21 mouse cellular contexts compared by ENCODE assay signal in the genomic region with DNA sequence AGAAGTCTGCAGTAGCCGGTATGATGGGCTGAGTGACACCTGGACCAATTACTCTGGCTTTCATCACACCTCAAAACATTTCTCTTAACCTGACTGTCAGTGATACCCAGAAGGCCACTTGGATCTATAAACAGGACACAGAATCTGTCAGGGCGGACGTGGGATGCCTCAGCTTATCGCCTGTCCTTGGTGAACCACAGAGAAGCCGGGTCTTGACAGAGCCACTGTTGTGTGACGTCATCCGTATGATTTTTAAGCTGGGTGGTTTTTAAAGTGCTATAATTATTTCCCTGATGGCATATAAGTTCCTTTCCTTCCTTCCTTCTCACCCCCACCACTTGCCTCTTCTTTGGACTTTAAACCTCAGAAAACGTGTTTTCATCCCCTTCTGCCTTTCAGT. TPM values are rescaled to one million over a fixed set of nuclear protein-coding genes. Genes with fewer than 3 reads are reported as not detected.
DNase-seq lines count a peak whose midpoint lies in the region; ATAC-seq and TF ChIP-seq lines count a peak whose summit lies in the region.
"Had no signal": no experiment of that assay in that cellular context is flagged by ENCODE, and none has a peak within 500 bp of the region (broad histone marks: within the 10 kb centered on the region; RNA-seq: fewer than 3 reads in every experiment).

No protein-coding gene starts in this region.

- DNase-seq in gastrocnemius, adult 2 months = no peak
- no peak for DNase-seq in gastrocnemius, postnatal 14 days
- DNase-seq in kidney, postnatal 36 days = no peak
- no peak for DNase-seq in adrenal gland, postnatal 14 days
- DNase-seq: adrenal gland, adult 2 months; adrenal gland, postnatal 25 days; cerebellum, adult 11-12 months; cerebellum, adult 8-10 months; cerebellum, postnatal 10 days; cerebellum, postnatal 36 days; gastrocnemius, postnatal 25 days; heart, adult 2 months had no signal

- H3K4me2 ChIP-seq in kidney, embryonic 16.5 days (replicated peaks; ENCODE audit: low read depth, low read length) = no peak overlapping the region
- H3K4me2 ChIP-seq: forebrain, embryonic 13.5 days; heart, embryonic 13.5 days; hindbrain, embryonic 12.5 days; hindbrain, embryonic 15.5 days had no signal

- H3K4me1 ChIP-seq in kidney, embryonic 16.5 days (ENCODE audit: insufficient read depth, low read length) = peaks cover 22% of the 10 kb centered on the region
- H3K4me1 ChIP-seq: heart, embryonic 10.5 days had no signal

- peaks cover 22% of the 10 kb centered on the region for H3K36me3 ChIP-seq in kidney, embryonic 16.5 days (ENCODE audit: insufficient read depth, low read length)

- no peaks in the 10 kb centered on the region for H3K27me3 ChIP-seq in kidney, embryonic 16.5 days (ENCODE audit: insufficient read depth, low read length)
- H3K27me3 ChIP-seq: forebrain, embryonic 13.5 days; heart, embryonic 13.5 days; hindbrain, embryonic 12.5 days; hindbrain, embryonic 15.5 days had no signal

- WGBS in kidney, embryonic 16.5 days = 64% methylated on average over 8 of the region's 8 CpGs

- ATAC-seq in kidney, embryonic 16.5 days (ENCODE audit: low FRiP score, low TSS enrichment) = no peak
- ATAC-seq in neutrophil, adult 5-6 weeks (ENCODE audit: extremely low read depth, insufficient number of reproducible peaks, low FRiP score, poor library complexity, severe bottlenecking) = peak; percentile 67; the same call in 1 of the 2 replicates
- ATAC-seq: forebrain, embryonic 13.5 days; forebrain, embryonic 16.5 days had no signal

- intact Hi-C loops in gastrocnemius, adult 2 months (cut with DNase I) = no loop called here
- intact Hi-C loops in gastrocnemius, postnatal 14 days (cut with DNase I; ENCODE audit: low total_unique reads) = no loop called here

- no peak overlapping the region for H3K4me3 ChIP-seq in gastrocnemius, adult 2 months
- no peak overlapping the region for H3K4me3 ChIP-seq in kidney, embryonic 16.5 days (ENCODE audit: low read length)
- H3K4me3 ChIP-seq: forebrain, embryonic 10.5 days; forebrain, embryonic 13.5 days; heart, adult 2 months; heart, embryonic 10.5 days; heart, embryonic 13.5 days; hindbrain, embryonic 12.5 days; hindbrain, embryonic 15.5 days had no signal

- peak overlapping the region; percentile 3; the same call in 1 of the 2 replicates for H3K27ac ChIP-seq in gastrocnemius, adult 2 months
- H3K27ac ChIP-seq in kidney, embryonic 16.5 days (ENCODE audit: low read length) = peak overlapping the region; percentile 13; the same call in 1 of the 2 replicates
- H3K27ac ChIP-seq: forebrain, embryonic 10.5 days; forebrain, embryonic 13.5 days; heart, adult 2 months; heart, embryonic 10.5 days; heart, embryonic 13.5 days; hindbrain, embryonic 12.5 days; hindbrain, embryonic 15.5 days had no signal

- TF ChIP-seq CTCF in gastrocnemius, adult 2 months (IDR thresholded peaks at IDR 0.05) = no peak

- no peak overlapping the region for H3K9ac ChIP-seq in kidney, embryonic 16.5 days (replicated peaks; ENCODE audit: low read length)
- H3K9ac ChIP-seq: forebrain, embryonic 13.5 days; heart, embryonic 13.5 days; hindbrain, embryonic 12.5 days; hindbrain, embryonic 15.5 days had no signal

- no peaks in the 10 kb centered on the region for H3K9me3 ChIP-seq in kidney, embryonic 16.5 days (ENCODE audit: low read length)
- H3K9me3 ChIP-seq: forebrain, embryonic 10.5 days; forebrain, embryonic 13.5 days; heart, embryonic 10.5 days; heart, embryonic 13.5 days; hindbrain, embryonic 12.5 days; hindbrain, embryonic 15.5 days had no signal

RNA-seq across cellular contexts. Expression of a gene that starts 20.4 kb away (rescaled TPM):
- 10 to 100 TPM; 44.5 to 55.6 TPM for total RNA-seq in gastrocnemius, adult 2 months (2021)
- 10 to 100 TPM; 48.1 to 51.2 TPM for total RNA-seq in gastrocnemius, postnatal 14 days (2021)
- 84.6 and 89.5 TPM in 2 replicates for polyA plus RNA-seq in kidney, embryonic 16.5 days (2015; fragmentation: Nextera tagmentation; extraction: Ambion mirVana)
- 83.7 and 91.0 TPM in 2 replicates for total RNA-seq in neutrophil, adult 5-6 weeks (2017)
- total RNA-seq in adrenal gland, postnatal 14 days (2021) = 66.3 and 70.1 TPM in 2 replicates

RNA-seq across cellular contexts. Expression of a gene that starts 26.5 kb away (rescaled TPM):
- 100 to 1,000 TPM; 162 to 211 TPM for total RNA-seq in gastrocnemius, adult 2 months (2021)
- total RNA-seq in gastrocnemius, postnatal 14 days (2021) = 100 to 1,000 TPM; 150 to 153 TPM
- 54.3 and 66.1 TPM in 2 replicates for polyA plus RNA-seq in kidney, embryonic 16.5 days (2015; fragmentation: Nextera tagmentation; extraction: Ambion mirVana)
- total RNA-seq in neutrophil, adult 5-6 weeks (2017) = 60.8 and 66.4 TPM in 2 replicates
- 19.2 and 20.5 TPM in 2 replicates for total RNA-seq in adrenal gland, postnatal 14 days (2021)
